Mouse (Mus musculus): ENCODE data around the gene Mast2.

- TF ChIP-seq POLR2A (IDR thresholded peaks at IDR 0.05; ENCODE audit: borderline replicate concordance, control insufficient read depth, low read depth, low read length) (no peak), CTCF (IDR thresholded peaks at IDR 0.05; ENCODE audit: control insufficient read depth, insufficient read depth, low read length) (no peak)
These were observed 111.5 kb downstream of the Mast2 start for GRCm38 (mm10) chr4:116352496-116352895.

All from bone marrow, adult 2 months (tissue).